Mouse (Mus musculus): Measurements from ENCODE around the gene Ceacam12. TPM values are rescaled to one million over a fixed set of nuclear protein-coding genes. Genes with fewer than 3 reads are reported as not detected.
"Not testable (repeated sequence)": the region's sequence is repeated elsewhere in the genome, so short reads cannot be mapped to it uniquely, and the experiment has no call there.

The Ceacam12 gene
- total RNA-seq (2021) = not detected

DNA sequence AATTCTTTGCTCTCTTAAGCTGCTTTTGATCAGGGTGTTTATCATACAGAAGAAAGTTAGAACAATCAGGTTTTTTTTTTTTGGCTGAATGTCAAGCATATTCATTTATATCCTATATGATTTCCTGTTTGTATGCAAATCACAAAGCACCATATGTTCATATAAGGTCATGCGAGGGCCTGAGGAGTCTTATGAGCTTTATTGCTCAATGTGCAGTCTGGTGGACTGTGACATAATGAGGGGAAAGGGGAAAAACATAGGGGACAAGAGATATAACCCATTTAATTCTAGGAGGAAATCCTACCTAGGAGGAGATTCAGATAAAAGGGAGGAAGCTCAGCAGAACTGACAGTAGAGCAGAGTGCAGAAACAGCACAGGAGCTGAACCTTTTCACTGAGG lies at the start of gene Ceacam12:
TSS of gene Ceacam12 (plus strand) at position 301 of the 400 bp plus-strand sequence.
- DNase-seq = no peak
- intact Hi-C loops (cut with DNase I) = no loop called here

- intact Hi-C loops (cut with DNase I) = not testable (repeated sequence)
Observed at GRCm38 (mm10) chr7:18073821-18074220, 8.1 kb downstream of the Ceacam12 start.

DNA sequence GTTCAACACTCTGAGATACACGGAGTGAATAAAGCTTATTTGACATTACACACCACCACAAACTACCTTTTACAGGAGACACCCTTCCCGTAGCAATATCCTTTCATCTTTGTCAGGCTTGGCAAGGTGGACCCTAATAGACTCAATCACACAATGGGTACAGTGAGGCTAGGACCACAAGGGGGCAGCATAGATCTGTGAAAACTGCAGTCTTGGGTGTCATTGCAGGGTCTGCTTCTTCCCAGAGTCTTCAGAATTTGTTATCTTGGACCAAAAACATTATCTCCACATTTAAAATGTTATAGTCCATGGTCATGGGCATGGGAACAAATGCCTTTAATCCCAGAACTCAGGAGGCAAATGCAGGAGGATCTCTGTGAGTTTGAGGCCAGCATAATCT lies 35.1 kb downstream of the Ceacam12 start:
- intact Hi-C loops (cut with DNase I) = no loop called here
- no peak for DNase-seq

More at GRCm38 (mm10) chr7:18073821-18074220, 8.1 kb downstream of the Ceacam12 start:
- not testable (repeated sequence) for DNase-seq

Small RNA genes lying within 50 kb of the gene (microRNA-seq; reads per million reads assigned to microRNA genes)
- gene Gm22414 (ENCODE audit: borderline number of aligned reads in 2 of 2) = 0 reads per million in 2 experiments

Other genes with a start within 250 kb of the Ceacam12 start
- not detected for gene Gm5155, start 194.2 kb upstream of the Ceacam12 start, total RNA-seq (2021)
- gene Ceacam11, start 93.8 kb upstream of the Ceacam12 start, total RNA-seq (2021) = not detected
- gene Ceacam13, start 56.0 kb upstream of the Ceacam12 start, total RNA-seq (2021) = not detected
- gene Igfl3, start 110.6 kb downstream of the Ceacam12 start, total RNA-seq (2021) = not detected
- not detected for gene Mill1, start 179.4 kb downstream of the Ceacam12 start, total RNA-seq (2021)

Measured in heart, postnatal 36 days (tissue).